Mouse (Mus musculus): ENCODE measurements around the gene Kndc1. TPM values are rescaled to one million over a fixed set of nuclear protein-coding genes. Genes with fewer than 3 reads are reported as not detected.

Kndc1 gene
- polyA plus RNA-seq, 2 experiments = 0.10 to 0.45 TPM

- Histone ChIP-seq H3K9ac (ENCODE audit: low read depth, low read length, severe bottlenecking) (no peak overlapping the region), H3K4me2 (replicated peaks; ENCODE audit: low read depth, low read length, severe bottlenecking) (no peak overlapping the region), H3K27me3 (ENCODE audit: control insufficient read depth, insufficient read depth, low read length) (no peaks in the 10 kb centered on the region), H3K4me3 (replicated peaks; ENCODE audit: low read length) (no peak overlapping the region), H3K27ac (replicated peaks; ENCODE audit: low read depth, low read length) (no peak overlapping the region), H3K9me3 (ENCODE audit: control insufficient read depth, low read length) (no peaks in the 10 kb centered on the region), H3K36me3 (ENCODE audit: control insufficient read depth, insufficient read depth, low read length) (no peaks in the 10 kb centered on the region), H3K4me1 (ENCODE audit: control insufficient read depth, insufficient read depth, low read length) (no peaks in the 10 kb centered on the region)
- WGBS = 10% methylated on average over 11 of the region's 11 CpGs
- no peak for ATAC-seq (ENCODE audit: low FRiP score, low read depth)
- DNase-seq (ENCODE audit: low spot score) = no peak
- TF ChIP-seq POLR2A (IDR thresholded peaks at IDR 0.05; ENCODE audit: borderline replicate concordance, extremely low read depth, insufficient read depth, insufficient read length) = no peak
Observed at GRCm38 (mm10) chr7:139930732-139931131, 36.2 kb downstream of the Kndc1 start.

- DNase-seq (ENCODE audit: low spot score) = no peak
- H3K9me3 ChIP-seq (ENCODE audit: control insufficient read depth, low read length) = no peaks in the 10 kb centered on the region
- H3K9ac ChIP-seq (ENCODE audit: low read depth, low read length, severe bottlenecking) = no peak overlapping the region
- H3K4me1 ChIP-seq (ENCODE audit: control insufficient read depth, insufficient read depth, low read length) = no peaks in the 10 kb centered on the region
- H3K27ac ChIP-seq (replicated peaks; ENCODE audit: low read depth, low read length) = no peak overlapping the region
- no peak overlapping the region for H3K4me2 ChIP-seq (replicated peaks; ENCODE audit: low read depth, low read length, severe bottlenecking)
- WGBS = 79% methylated on average over 10 of the region's 10 CpGs
- no peaks in the 10 kb centered on the region for H3K36me3 ChIP-seq (ENCODE audit: control insufficient read depth, insufficient read depth, low read length)
- no peak for TF ChIP-seq POLR2A (IDR thresholded peaks at IDR 0.05; ENCODE audit: borderline replicate concordance, extremely low read depth, insufficient read depth, insufficient read length)
- peaks cover 4% of the 10 kb centered on the region for H3K27me3 ChIP-seq (ENCODE audit: control insufficient read depth, insufficient read depth, low read length)
- ATAC-seq (ENCODE audit: low FRiP score, low read depth) = no peak
- H3K4me3 ChIP-seq (replicated peaks; ENCODE audit: low read length) = no peak overlapping the region
Observed at GRCm38 (mm10) chr7:139936705-139937104, 42.2 kb downstream of the Kndc1 start.

- Histone ChIP-seq H3K36me3 (ENCODE audit: control insufficient read depth, insufficient read depth, low read length) (no peaks in the 10 kb centered on the region), H3K4me1 (ENCODE audit: control insufficient read depth, insufficient read depth, low read length) (no peaks in the 10 kb centered on the region), H3K4me2 (replicated peaks; ENCODE audit: low read depth, low read length, severe bottlenecking) (no peak overlapping the region), H3K4me3 (replicated peaks; ENCODE audit: low read length) (no peak overlapping the region), H3K27ac (replicated peaks; ENCODE audit: low read depth, low read length) (no peak overlapping the region), H3K9ac (ENCODE audit: low read depth, low read length, severe bottlenecking) (no peak overlapping the region), H3K27me3 (ENCODE audit: control insufficient read depth, insufficient read depth, low read length) (peaks cover 7% of the 10 kb centered on the region), H3K9me3 (ENCODE audit: control insufficient read depth, low read length) (no peaks in the 10 kb centered on the region)
- 71% methylated on average over 3 of the region's 3 CpGs for WGBS
- TF ChIP-seq POLR2A (IDR thresholded peaks at IDR 0.05; ENCODE audit: borderline replicate concordance, extremely low read depth, insufficient read depth, insufficient read length) = no peak
- ATAC-seq (ENCODE audit: low FRiP score, low read depth) (no peak), DNase-seq (ENCODE audit: low spot score) (no peak)
Observed at GRCm38 (mm10) chr7:139937138-139937537, 42.6 kb downstream of the Kndc1 start.

- Histone ChIP-seq H3K9ac (ENCODE audit: low read depth, low read length, severe bottlenecking) (no peak overlapping the region), H3K4me2 (replicated peaks; ENCODE audit: low read depth, low read length, severe bottlenecking) (no peak overlapping the region), H3K4me3 (replicated peaks; ENCODE audit: low read length) (no peak overlapping the region), H3K9me3 (ENCODE audit: control insufficient read depth, low read length) (no peaks in the 10 kb centered on the region), H3K36me3 (ENCODE audit: control insufficient read depth, insufficient read depth, low read length) (no peaks in the 10 kb centered on the region), H3K27me3 (ENCODE audit: control insufficient read depth, insufficient read depth, low read length) (peaks cover 10% of the 10 kb centered on the region), H3K27ac (replicated peaks; ENCODE audit: low read depth, low read length) (no peak overlapping the region), H3K4me1 (ENCODE audit: control insufficient read depth, insufficient read depth, low read length) (no peaks in the 10 kb centered on the region)
- no peak for TF ChIP-seq POLR2A (IDR thresholded peaks at IDR 0.05; ENCODE audit: borderline replicate concordance, extremely low read depth, insufficient read depth, insufficient read length)
- ATAC-seq (ENCODE audit: low FRiP score, low read depth) (no peak), DNase-seq (ENCODE audit: low spot score) (no peak)
- 53% methylated on average over 5 of the region's 5 CpGs for WGBS
Observed at GRCm38 (mm10) chr7:139937810-139938209, 43.3 kb downstream of the Kndc1 start.

- no peak overlapping the region for H3K9ac ChIP-seq (ENCODE audit: low read depth, low read length, severe bottlenecking)
- no peaks in the 10 kb centered on the region for H3K4me1 ChIP-seq (ENCODE audit: control insufficient read depth, insufficient read depth, low read length)
- no peak overlapping the region for H3K27ac ChIP-seq (replicated peaks; ENCODE audit: low read depth, low read length)
- H3K36me3 ChIP-seq (ENCODE audit: control insufficient read depth, insufficient read depth, low read length) = no peaks in the 10 kb centered on the region
- 67% methylated on average over 16 of the region's 16 CpGs for WGBS
- peaks cover 36% of the 10 kb centered on the region for H3K27me3 ChIP-seq (ENCODE audit: control insufficient read depth, insufficient read depth, low read length)
- H3K9me3 ChIP-seq (ENCODE audit: control insufficient read depth, low read length) = no peaks in the 10 kb centered on the region
- H3K4me2 ChIP-seq (replicated peaks; ENCODE audit: low read depth, low read length, severe bottlenecking) = no peak overlapping the region
- H3K4me3 ChIP-seq (replicated peaks; ENCODE audit: low read length) = no peak overlapping the region
- DNase-seq (ENCODE audit: low spot score) (no peak), ATAC-seq (ENCODE audit: low FRiP score, low read depth) (peak; percentile 60)
- TF ChIP-seq POLR2A (IDR thresholded peaks at IDR 0.05; ENCODE audit: borderline replicate concordance, extremely low read depth, insufficient read depth, insufficient read length) = no peak
Observed at GRCm38 (mm10) chr7:139940476-139941209, 46.1 kb downstream of the Kndc1 start.
